Mouse (Mus musculus) kidney, adult 8-10 months (tissue): ENCODE measurements around the gene Etv2.

Experiments used
- DNase-seq, 2 experiments: peaks; one replicate each; pipeline ENCODE4 v3.0.0; 2022

The Etv2 gene

DNA sequence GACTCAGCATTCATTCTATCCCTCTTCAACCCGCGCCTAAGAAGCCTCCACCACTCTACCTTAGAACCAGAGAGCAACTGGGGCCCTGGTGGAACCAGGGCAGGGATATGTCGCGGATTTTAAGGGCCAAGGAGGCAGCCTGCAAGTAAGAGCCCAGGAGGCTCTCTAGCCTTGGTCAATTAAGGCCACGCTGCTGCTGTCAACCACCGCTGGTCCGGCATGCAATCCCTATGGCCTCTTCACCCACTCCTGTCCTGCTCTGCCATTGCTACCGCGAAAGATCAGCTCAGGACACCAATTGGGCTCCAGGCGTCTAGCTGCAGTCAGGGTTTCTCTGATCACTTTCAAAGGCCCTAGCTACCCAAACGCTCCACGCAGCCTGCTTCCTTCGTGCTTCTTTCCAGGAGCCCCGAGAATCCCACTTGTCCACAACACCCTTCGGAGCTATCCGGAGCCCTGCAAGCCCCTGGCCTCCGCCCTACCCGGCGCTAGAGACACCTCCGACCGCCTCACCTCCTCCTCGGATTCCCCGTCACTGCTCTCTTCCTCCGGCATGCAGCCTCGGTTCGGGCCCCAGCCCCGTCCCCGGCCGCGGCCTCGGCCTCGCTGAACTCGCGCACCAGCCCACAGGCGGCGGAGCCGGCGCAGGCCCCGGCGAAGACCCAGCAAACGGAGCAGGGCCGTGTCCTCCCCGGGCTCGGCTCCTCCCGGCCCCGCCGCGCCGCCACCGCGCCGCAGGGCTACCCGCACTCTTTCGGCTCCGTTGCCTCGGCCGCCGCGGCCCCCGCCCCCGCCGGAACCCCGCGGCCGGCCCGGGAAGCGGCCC is 47.6 kb downstream of the Etv2 start:
- DNase-seq, result peak; percentile 42 to 48

DNA sequence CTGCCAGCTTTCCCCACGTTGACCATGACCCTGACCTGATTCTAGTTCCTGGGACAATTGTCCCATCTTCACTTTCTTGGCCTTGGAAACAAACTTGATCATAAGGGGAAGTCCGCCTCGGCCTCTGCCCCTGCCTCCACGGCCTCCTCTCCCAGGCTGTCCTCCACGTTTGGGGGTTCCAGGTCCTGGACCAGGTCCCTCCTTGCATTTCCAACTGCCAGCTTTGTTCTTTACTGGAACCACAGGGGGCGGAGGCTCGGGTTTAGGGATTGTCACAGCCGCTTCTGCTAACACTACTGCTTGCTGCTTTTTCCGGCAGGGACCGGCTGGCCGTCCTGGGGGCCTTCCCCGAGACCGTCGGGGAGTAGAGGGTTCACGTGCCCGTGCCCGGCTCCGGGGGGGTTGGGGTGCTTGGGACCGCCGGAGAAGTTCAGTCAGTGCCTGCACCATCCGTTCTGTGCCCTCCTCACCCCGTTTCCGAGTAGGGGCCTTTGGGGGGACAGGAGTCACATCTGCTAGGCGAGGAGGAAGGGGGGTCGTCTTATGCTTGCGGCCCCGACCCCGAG is 49.1 kb downstream of the Etv2 start:
- DNase-seq, result no peak

DNA sequence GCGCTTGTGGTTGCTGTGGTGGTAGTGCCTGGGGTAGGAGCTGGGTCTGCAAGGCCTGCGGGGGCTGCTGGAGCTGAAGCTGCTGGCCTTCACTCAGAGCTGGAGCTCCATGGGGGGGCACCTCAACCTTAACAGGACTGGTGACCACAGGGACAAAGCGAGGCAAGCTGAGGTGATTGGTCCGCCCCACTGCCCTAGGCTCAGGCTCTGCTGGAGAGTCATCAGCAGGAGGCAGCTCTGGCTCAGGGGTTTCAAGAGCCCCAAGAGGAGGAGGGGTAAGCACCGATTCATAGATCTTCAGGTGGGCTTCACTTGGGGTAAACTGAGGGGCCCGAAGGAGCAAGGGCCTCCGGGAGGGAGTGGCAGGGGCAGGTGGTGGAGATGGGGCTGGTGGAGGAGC is 50.5 kb downstream of the Etv2 start:
- DNase-seq, result no peak

DNA sequence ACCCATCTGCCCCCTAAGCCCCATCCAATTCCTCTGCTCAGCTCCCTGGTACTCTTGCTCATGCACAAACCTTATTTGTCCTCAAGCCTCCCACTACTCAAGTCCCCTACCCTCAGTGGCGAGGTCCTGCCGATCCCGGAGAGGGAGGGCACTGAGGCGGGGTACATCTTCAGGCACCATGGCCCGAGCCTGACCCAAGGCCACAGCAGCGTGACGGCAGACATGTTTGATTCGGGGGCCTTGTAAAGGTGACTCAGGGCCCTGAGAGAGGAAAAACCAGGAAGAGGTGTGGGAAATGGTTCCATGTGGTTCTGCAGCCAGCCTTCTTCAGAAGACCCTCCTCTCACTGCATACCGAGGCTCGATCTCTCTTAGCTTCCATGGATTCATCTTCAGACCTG is 51.3 kb downstream of the Etv2 start:
- DNase-seq, result no peak
